Mouse (Mus musculus): ENCODE measurements around the gene Ippk. TPM values are rescaled to one million over a fixed set of nuclear protein-coding genes. Genes with fewer than 3 reads are reported as not detected.

Ippk gene
- polyA plus RNA-seq (2012; rRNA removed), result 9.4 and 10.8 TPM in 2 replicates

GRCm38 (mm10) chr13:49420754-49421605 lies at the start of gene Ippk:
TSS of gene Ippk (plus strand) at chr13:49421249.

GRCm38 (mm10) chr13:49492376-49493368 lies 71.6 kb downstream of the Ippk start, which contains the start of gene Tes3-ps:
TSS of gene Tes3-ps (plus strand) at chr13:49493318.

GRCm38 (mm10) chr13:49504510-49504909 lies 83.5 kb downstream of the Ippk start, which contains the start of gene Ecm2:
TSS of gene Ecm2 (plus strand) at chr13:49504810.

Other genes with a start within 250 kb of the Ippk start
- 45.9 and 48.6 TPM in 2 replicates for gene Ninj1, start 233.8 kb upstream of the Ippk start, polyA plus RNA-seq (2012; rRNA removed)
- 24.4 and 36.0 TPM in 2 replicates for gene Card19, start 205.2 kb upstream of the Ippk start, polyA plus RNA-seq (2012; rRNA removed)
- 0.80 and 0.91 TPM in 2 replicates for gene Susd3, start 172.5 kb upstream of the Ippk start, polyA plus RNA-seq (2012; rRNA removed)
- 6.7 and 9.0 TPM in 2 replicates for gene Fgd3, start 100.9 kb upstream of the Ippk start, polyA plus RNA-seq (2012; rRNA removed)
- gene Bicd2, start 79.7 kb upstream of the Ippk start, polyA plus RNA-seq (2012; rRNA removed), result 37.4 and 37.8 TPM in 2 replicates
- gene Tes3-ps, start 72.1 kb downstream of the Ippk start, polyA plus RNA-seq (2012; rRNA removed), result 0.30 and 0.33 TPM in 2 replicates
- 2.3 and 2.6 TPM in 2 replicates for gene Ecm2, start 83.6 kb downstream of the Ippk start, polyA plus RNA-seq (2012; rRNA removed)
- 6.5 and 24.1 TPM in 2 replicates for gene Aspn, start 123.2 kb downstream of the Ippk start, polyA plus RNA-seq (2012; rRNA removed)
- 0.52 and 2.5 TPM in 2 replicates for gene Omd, start 161.2 kb downstream of the Ippk start, polyA plus RNA-seq (2012; rRNA removed)
- 13.4 and 36.2 TPM in 2 replicates for gene Ogn, start 186.8 kb downstream of the Ippk start, polyA plus RNA-seq (2012; rRNA removed)
- gene Cenpp, start 231.5 kb downstream of the Ippk start, polyA plus RNA-seq (2012; rRNA removed), result 5.9 and 7.0 TPM in 2 replicates
- gene Nol8, start 231.8 kb downstream of the Ippk start, polyA plus RNA-seq (2012; rRNA removed), result 12.5 and 15.1 TPM in 2 replicates